Mouse (Mus musculus): ENCODE measurements at regions not wholly inside any gene's neighbourhood (a gene's known extent, or its start where the extent isn't known, plus 50 kb on each side); places are given as distances from the start of the nearest gene placed in this dataset.
A peak's percentile ranks its signal among the peaks of the same experiment; 100 is the strongest.
"Not testable (repeated sequence)": the region's sequence is repeated elsewhere in the genome, so short reads cannot be mapped to it uniquely, and the experiment has no call there.

DNA sequence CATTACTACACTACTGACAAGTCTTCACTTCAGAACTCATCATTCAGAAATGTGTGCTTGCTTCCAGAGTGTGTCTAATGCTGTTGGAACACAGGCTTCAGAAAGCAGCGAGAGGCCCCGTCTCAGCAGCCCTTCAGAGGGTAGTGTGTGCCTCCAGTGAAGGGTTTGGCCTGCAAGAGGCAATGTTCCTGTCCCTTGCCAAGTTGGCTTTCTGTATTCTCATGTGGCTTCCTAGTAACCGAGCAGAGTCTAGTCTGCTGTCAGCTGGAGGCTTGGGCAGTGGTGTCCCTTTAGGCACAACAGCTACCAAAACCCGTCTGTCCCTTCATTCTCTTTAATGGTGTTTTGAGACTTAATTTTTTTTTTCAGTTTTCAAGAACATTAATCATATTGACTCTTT lies 173.3 kb upstream of the Col8a1 start:
- no peak for DNase-seq

DNA sequence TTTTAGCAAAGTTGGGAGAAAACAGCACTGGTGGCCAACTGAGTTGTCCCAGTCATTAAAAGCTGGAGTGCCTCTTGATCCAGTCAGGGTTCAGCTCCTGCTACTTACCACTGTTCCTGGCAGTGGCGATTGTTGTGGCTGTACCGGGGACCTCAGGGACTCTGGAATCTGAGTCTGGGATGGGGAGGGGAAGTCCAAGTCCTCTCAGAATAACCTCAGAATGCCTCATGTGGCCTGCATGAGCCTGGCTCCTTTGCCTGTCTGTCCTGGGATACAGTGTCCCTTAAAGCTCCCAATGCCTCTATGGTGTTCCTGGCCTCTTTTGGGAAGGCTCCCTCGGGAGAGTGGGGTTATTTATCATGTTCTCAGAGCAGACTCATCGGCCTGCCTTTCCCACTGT lies 173.8 kb upstream of the Col8a1 start:
- no peak for DNase-seq

DNA sequence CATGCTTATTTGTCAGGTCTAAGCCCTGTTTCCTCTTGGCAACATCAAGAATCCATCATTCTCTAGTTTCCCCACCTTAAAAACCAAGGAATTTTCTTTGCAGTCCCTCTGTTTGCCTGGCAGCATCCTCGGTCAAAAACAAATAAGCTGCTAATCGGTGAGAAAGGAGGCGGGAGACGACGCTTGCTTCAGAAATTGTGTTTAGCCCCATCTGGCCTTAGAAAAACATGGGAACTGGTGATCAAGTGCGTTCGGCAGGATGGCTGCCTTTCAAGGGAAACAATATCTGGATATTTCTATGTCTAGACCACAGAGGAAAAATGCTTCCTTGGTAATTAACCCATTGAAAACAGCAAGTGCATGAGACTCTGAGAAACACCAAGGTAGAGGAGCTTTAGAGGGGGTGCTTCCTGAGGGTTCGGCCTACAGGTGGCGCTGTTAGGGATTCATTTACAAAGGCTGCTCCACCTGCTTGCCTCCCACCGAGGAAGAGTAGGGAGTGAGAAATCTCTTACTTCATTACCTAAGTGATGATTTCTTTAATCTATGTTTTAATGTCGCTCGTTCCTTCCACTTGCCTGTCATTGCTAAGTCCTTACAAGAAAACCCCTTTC lies 174.7 kb upstream of the Col8a1 start:
- DNase-seq, result no peak

DNA sequence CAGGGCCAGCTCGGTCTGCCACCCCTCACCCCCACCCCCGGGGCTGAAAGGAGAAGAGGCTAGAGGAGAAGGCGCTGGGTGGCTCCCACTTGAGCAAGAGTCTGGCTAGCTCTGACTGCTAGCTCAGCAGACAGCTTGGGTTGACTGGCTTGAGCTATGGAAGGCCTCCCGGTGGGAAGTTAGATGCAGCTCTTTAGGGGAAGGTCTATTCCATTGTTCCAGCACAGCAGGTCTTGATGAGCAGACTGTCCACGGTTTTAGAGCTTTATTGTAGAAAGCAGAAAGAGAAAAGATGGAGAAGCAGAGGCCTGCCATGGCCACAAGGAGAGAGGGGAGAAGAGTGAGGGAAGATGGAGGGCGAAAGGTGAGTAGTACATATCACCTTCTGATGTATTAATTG lies 190.9 kb upstream of the Col8a1 start:
- DNase-seq, result no peak

DNA sequence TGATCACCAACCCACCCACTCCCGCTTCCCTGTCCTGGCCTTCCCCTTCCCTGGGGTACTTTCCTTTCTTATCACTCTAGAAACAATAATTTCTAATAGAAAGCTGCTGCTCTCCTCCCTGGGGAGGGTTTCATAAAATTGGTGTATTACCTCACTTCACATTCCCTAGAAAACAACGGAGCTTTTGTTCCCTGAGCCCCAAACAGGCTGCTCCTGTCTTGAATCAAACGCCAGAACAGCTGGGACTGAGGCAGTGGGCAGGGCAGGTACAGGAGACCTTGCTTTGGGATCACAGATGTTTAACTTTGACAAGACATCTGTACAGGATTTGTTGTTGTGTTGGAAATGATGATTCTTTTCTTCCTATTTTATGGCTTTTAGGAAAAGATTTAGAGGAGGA lies 192.8 kb upstream of the Col8a1 start:
- no peak for DNase-seq

DNA sequence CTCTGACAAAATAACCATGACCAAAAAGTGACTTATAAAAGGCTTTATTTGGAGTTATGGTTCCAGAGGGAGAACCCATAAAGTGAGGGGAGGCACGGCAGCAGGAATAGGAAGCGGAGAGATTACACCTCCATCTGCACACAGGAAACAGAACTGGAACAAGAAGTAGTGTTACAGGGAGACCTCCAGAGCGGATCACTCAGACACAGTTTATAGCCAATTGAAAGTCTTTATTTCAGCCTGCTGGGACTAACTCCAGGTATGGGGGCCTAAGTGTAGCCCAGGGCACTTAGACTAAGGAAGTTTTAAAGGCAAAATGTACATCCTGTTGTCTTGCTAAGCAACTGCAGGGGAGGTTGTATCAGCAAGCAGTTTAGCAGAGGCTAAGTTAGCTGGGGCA lies 195.1 kb upstream of the Col8a1 start:
- DNase-seq, result no peak

DNA sequence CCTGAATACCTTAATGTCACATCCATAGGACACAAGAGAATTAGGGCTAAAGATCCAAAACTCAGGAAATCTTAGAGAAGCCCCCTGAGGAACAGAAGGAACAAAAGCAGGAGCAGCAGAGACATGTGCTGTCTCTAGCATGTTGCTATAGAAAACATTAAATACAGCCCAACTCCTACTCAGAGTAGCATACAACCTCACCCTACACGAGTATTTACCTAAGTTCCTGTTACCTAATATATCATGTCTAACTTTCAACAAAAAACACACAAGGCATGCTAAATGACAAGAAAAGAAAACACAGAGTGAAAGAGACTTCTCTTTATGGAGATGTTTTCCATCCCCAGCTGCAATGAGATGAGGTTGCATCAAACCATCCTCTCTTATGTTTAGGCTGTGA lies 216.4 kb upstream of the Col8a1 start:
- no peak for DNase-seq

DNA sequence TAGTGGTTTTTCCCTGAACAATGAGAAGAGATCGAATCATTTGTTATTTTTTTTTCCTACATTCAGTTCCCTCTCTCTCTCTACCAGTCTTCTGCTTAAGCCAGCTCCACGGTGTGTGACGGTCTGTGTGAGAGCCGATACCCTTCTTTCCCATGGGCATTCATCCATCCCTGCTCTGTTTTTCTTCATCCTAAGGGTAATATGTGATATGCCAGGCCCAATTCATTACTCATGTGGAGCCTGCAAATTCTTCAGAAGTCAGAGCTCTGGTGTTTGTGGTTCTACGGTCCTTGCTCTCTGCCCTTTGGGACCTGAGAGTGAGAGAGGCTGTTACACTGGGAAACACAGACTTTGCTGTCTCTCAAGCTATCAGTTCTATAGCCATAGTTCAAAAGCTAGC lies 229.6 kb upstream of the Col8a1 start:
- DNase-seq, result no peak

DNA sequence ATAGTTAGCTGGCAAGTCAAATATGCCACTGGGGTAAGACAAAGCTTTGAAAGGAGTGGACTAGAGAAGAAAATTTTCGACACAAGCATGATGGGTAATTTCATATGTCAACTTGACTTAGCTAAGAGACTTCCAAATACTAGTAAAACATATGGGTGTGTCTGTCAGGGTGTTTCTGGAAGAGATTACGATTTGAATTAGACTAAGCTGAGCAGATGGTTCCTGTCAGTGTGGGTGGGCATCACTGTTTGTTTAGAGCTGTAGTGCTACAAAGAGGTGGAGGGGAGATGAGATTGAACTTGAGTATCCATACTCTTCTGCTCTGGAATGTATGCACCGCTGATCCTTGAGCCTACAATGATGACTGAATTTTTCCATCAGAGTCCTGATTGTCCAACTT lies 251.2 kb upstream of the Col8a1 start:
- no peak for DNase-seq

DNA sequence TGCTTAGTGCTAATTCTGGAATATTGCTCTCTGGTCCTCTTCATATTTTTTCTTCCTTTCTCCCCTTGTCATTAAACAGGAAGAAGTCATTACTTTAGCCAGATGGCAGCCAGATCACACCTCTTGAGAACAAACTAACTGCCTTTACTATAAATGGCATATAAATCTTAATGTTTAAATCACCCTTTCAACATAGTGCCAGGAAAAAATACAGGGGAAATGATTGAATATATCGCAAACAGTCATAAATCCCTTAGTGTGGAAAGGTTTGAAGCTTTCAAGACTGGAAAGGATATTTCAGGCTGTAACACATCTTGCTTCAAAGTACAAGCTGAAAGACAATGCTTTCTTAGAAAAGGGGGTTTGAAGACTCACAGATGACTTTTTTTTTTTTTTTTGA lies 259.0 kb upstream of the Col8a1 start:
- DNase-seq, result no peak

DNA sequence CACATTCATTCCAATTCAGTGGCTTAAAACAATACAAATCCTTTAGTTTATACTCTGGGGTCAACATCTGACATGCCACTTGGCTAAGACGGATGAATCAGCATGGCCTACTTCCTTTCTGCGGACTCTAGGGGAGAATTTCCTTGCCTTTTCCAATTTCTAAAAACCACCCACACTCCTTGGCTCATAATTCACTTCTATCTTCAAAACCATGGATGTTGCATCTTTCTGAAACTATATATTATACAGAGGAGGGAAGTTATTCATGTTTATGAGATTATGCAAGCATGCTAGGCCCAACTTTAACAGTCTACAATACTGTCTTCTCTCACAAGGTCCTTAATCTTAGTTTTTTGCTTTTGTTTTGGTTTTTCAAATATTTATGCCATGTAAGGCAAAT lies 273.0 kb upstream of the Col8a1 start:
- DNase-seq, result no peak

DNA sequence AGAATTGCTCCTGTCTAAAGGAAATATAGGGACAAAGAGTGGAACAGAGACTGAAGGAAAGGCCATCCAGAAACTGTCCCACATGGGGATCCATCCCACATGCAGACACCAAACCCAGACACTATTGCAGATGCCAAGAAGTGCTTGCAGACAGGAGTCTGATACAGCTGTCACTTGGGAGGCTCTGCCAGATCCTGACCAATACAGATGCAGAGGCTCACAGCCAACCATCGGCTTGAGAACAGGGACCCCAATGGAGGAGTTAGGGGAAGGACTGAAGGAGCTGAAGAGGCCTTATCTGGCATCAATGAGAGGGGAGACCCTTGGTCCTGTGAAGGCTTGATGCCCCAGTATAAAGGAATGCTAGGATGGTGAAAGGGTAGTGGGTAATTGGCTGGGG lies 274.0 kb upstream of the Col8a1 start:
- not testable (repeated sequence) for DNase-seq

DNA sequence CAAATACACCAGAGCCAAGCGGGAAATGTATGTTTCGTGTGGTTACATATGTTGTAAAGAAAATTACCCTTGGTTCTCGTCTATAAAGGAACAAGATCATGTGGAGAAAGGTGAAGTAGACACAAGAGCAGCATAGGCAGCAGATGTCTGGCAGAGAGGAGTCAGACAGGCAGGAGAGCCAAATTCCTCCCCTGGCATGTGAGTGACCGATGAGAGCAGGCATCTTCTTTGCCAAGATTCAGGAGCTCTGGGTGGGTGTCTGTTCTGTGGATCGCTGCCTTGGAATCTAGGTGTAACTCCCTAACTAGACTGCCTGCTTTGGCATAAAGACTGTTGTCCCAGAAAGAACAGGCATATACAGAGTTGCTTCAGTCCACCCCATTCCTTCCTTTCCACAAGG lies 275.1 kb upstream of the Col8a1 start:
- no peak for DNase-seq

DNA sequence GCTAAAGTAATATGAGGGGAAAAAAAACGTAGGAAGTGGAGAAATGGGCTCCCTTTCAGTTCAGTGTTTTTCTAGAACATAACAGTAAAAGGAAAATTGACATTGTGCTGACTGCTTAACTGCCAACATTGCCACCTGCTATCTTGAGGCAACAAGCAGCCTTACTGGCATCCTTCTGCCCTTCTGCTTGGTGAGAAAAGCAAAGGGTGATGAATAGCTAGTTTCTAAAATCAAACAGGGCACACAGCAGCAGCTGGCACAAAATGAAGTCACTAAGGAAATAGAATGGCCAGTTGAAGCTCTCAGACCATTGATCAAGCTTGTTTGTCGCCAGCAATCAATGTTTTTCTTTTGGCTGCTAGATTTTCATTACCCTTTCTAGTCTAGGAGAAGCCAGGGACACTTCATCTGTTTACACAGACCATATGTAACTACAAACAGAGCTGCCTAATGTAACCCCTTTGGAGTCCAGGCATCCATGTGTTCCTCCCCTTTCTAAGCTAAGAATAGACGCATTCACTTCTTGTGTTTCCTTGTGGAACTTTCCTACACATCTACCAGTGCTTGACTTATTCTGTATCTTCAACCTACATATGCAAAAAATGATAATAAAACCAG lies 314.2 kb upstream of the Col8a1 start:
- DNase-seq, result no peak

DNA sequence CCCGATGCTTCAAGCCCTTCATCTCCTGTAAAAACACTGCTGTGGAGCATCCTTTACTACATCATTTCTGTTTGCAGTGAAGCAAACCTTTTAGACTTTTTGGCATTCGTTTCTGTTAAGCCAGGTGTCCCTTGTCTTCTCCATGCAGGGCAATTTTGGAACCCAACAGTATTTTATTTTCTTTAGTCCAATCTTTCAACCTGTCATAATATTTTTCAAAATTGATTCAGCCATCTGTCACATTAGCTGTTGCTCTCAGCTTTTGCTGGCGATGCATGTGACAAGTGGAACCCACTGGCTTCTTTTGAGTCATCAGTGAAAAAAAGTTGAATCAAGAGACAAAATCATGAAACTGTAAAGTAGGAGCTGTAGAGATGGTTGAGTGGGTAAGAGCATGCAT lies 317.9 kb upstream of the Col8a1 start:
- DNase-seq, result no peak

DNA sequence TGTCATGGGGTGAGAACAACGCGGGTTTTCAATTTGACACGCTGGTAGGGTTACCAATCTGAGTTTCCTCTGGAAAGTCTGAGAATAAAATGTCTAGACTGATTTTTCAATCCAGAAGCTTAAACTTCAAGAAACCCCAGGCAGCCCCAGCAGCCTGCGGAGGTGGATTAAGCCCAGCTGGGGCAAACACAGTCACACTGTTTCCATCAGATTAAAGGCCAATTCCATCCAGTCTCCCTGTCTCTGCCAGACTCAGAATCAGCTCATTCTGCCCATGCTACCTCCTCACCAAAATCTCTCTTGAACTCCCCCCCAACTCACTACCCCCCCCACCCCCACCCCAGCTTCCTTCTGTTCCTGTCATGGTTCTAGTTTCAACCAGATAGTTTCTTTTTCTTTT lies 307.9 kb upstream of the Dcbld2 start:
- DNase-seq, result no peak

DNA sequence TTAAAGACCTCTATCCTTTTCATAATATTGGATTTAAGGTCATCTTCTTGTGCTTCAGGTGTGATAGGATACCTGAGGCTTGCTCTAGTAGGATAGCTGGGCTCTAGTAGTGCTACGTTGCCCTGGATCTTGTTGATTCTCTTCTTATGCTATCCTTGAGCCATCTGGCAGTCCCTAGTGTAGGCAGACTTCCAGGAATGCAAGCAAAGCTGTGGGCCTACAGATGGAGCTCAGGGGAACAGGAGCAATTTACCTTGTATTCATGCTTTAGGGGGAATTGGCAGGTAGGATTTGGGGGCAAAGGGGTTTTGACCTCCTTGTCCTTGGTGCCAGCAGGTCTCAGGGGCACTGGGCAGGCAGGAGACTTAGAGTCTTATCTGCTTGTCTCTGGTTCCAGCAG lies 297.8 kb upstream of the Dcbld2 start:
- DNase-seq, result no peak

DNA sequence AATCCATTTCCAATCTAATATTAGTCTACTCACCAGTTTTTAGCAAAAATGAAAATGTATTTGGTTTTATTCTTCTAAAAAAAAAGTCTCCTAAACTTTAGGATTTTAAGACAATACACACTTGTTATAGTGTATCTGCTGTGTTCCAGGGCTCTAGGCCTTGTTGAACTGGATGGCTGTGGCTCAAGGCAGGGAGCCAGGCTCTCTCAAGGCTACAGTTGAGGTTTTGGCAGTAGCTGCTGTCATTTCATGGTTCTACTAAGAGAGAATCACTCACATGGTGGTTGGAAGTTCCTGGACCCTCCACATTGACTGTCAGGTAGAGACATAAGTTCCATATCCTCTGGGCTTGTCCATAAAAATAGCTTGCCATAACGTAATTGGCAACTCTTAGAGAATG lies 282.2 kb upstream of the Dcbld2 start:
- DNase-seq, result no peak

DNA sequence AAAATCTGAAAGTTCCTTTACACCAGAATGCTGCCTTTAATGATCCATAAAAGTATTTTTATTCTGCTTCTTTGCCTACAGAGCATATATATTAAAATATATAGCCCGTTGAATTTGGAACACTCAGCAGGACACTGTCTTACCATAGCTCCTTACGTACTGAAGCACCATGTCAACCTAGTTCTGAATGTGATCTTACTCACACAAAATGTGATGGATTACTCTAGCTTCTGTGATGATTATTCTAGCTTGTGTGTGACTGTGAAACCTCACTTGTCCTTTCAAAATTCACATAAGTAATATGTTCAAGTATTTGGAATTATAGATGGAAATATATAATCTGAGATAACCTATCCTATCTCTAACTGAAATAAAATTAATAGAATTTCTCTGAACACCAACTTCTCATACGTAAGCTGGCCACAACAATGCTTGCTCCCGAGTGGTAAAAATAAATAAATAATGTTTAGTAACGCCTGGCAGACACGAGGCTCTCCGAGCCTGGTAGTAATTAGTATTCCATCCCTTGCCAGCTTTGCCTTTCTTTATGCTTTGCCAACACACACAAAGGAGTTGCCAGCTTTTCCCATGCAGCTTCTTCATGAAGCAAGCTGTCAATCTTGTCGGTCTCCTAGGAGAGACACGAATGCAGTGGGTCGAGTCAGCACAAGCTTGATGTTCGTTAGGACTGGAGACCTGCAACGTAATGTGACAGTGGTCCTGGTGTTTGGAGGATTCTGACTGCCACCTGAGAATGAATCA lies 271.9 kb upstream of the Dcbld2 start:
- peak; percentile 10 for DNase-seq

DNA sequence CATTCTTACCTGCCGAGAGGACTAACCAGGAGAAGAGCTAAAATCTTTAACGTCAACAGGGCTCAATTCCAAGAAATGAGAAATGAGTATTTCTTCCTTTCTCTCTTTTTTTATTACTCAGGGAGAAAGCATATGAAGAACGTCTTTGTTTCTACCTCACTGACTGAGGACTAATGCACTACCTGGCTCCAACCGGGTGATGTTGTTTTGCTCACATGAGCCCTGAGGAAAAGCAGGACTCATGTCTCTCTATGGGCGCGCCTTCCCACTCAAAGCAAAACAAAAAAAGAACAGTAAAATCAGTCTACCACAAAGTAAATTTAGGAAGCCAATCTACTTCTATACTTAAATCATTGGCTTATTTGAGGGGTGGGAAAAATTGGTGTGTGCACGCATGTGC lies 271.3 kb upstream of the Dcbld2 start:
- DNase-seq, result no peak

DNA sequence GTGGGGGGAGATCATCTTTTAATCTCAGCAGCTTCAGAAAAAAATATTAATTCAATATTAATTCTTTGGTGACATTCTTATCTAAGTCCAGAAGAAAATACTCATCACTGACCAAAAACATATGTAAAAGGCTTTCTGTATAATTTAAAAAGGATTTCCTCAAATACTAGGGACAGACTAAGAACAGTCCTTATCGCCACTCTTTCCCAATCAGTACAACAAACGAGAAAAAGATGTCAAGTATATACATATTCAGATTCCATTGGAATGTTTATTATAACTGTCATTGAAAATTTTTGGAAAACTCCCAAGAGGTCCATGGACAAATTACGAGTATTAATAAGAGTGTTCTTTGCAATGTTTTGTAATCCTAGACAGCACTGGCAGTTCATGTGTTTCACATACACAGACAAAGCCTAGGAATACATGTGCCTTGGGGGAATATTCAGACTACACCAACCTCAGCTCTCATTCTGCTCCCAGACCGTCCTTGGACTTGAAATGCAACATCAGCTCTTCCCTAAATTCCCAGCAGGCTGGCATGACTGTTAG lies 270.4 kb upstream of the Dcbld2 start:
- DNase-seq, result no peak

DNA sequence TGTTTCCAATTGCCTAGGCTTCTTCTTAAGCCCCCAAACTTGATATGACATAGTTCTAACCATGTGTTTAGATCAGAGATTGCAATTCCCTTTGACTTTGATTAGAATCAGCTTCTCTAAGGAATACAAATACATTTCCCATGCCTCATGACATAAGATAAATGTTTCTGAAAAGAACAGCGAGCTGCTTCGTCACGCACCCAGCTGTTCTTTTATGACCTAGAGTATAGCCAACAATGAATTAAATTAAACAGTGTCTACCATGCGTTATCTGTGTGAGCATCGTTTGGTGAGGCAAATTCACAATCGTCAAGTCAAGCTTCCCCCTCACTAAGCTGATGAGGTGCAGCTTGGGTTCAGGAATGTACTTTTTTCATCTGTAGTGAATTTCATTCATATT lies 261.8 kb upstream of the Dcbld2 start:
- DNase-seq, result no peak

DNA sequence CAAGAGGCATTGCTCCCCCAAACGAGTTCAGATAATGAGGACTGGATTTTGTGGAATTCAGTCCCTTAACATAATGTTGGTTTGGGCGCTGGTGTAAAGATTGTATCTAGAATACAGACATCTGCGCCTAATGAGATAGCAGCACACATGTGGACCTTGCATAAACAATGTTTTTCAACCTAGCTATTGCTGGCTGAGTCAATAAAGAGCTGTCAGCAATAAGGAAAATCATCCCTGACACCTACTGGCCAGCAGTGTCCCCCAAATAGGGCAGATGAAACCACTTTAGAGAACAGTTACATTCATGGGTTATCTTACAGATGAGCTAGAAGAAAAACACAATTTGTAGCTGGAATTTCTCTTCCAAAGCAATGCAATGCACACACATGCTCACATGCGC lies 252.7 kb upstream of the Dcbld2 start:
- DNase-seq, result no peak

DNA sequence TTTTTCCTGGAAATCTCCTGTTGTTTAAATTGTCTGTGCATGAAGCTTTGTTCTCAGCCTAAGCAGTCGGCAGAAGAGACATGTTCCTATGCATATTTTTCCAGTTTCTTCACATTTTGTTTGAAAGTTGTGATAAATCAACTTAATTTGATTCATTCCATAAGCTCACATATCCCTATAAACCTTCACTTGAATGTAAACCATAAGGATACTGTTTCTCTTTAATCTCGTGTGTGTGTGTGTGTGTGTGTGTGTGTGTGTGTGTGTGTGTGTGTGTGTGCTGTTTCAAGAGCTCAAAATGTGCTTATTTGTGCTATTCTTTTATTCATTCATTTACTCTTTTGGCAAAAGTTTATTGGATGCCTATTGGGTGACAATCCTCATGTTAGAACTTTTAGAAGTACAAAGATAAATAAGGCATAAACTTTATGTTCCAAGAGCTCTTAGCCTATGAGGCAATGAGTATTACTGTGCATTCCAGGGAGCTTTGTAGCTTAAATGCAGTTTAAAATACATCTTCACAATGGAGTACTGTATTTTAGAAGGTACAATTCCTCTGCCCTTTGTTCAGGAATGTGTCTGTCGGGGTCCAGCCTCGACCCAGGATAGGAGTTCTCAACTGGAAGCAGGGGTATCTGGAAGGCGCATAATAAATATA lies 229.4 kb upstream of the Dcbld2 start:
- DNase-seq, result no peak
